Mouse (Mus musculus) heart, embryonic 11.5 days (tissue): ENCODE measurements around the gene Hivep3. TPM values are rescaled to one million over a fixed set of nuclear protein-coding genes. Genes with fewer than 3 reads are reported as not detected.
A peak's percentile ranks its signal among the peaks of the same experiment; 100 is the strongest.

Experiments
- ATAC-seq: fragments of 200-750 bp; cut with Nextera tagmentation; replicated peaks from 2 replicates; pipeline ENCODE4 v1.8.0; 2017; ENCODE audit warnings: moderate library complexity; ENCODE audit not compliant: insufficient number of reproducible peaks, low FRiP score, low TSS enrichment
- H3K27ac ChIP-seq: fragments of 300-500 bp; sonication (generic); 2 replicates; pipeline ENCODE4 v1.5.1; 2014; ENCODE audit warnings: mild to moderate bottlenecking, low read depth, low read length
- H3K27me3 ChIP-seq: fragments of 300-500 bp; sonication (generic); 2 replicates; pipeline ENCODE4 v1.6.1; 2014; ENCODE audit warnings: mild to moderate bottlenecking, low read length, mixed read lengths; ENCODE audit not compliant: control insufficient read depth, insufficient read depth
- H3K36me3 ChIP-seq: fragments of 300-500 bp; sonication (generic); 2 replicates; pipeline ENCODE4 v1.6.1; 2014; ENCODE audit warnings: mild to moderate bottlenecking, low read length, moderate library complexity, mixed read lengths; ENCODE audit not compliant: control insufficient read depth, insufficient read depth
- H3K4me1 ChIP-seq: fragments of 300-500 bp; sonication (generic); 2 replicates; pipeline ENCODE4 v1.6.1; 2014; ENCODE audit warnings: low read length; ENCODE audit not compliant: control insufficient read depth, insufficient read depth
- H3K4me2 ChIP-seq: fragments of 300-500 bp; sonication (generic); 2 replicates; pipeline ENCODE4 v1.6.1; 2014; ENCODE audit warnings: mild to moderate bottlenecking, moderate library complexity
- H3K4me3 ChIP-seq: fragments of 300-500 bp; sonication (generic); 2 replicates; pipeline ENCODE4 v1.5.1; 2014; ENCODE audit warnings: low read depth, low read length
- H3K9ac ChIP-seq: fragments of 300-500 bp; sonication (generic); 2 replicates; pipeline ENCODE4 v1.6.1; 2014; ENCODE audit warnings: mild to moderate bottlenecking, low read depth, low read length, moderate library complexity
- H3K9me3 ChIP-seq: fragments of 300-500 bp; sonication (generic); replicated peaks from 2 replicates; pipeline ENCODE4 v1.6.1; 2016; ENCODE audit warnings: low read length; ENCODE audit not compliant: control insufficient read depth
- WGBS: fragments of 180-500 bp; shearing (Covaris S2); extraction: QIAGEN DNeasy Blood & Tissue Kit; methylation state at CpG from one replicate; pipeline ENCODE4 v1.1.7; 2014; ENCODE audit not compliant: insufficient replicate concordance; 5-methylcytosine and 5-hydroxymethylcytosine counted together
- polyA plus RNA-seq: library from polyadenylated mRNA; unstranded; fragments of >200 nt; fragmentation: Nextera tagmentation; extraction: Ambion mirVana; gene quantifications from 2 replicates; pipeline ENCODE4 v1.2.1, GENCODE M21; 2014

Gene Hivep3
- polyA plus RNA-seq, 1 experiment from 2014 or later, result 4.8 TPM

- no peaks in the 10 kb centered on the region for H3K36me3 ChIP-seq
- WGBS, result 74% methylated on average over 3 of the region's 3 CpGs
Measured at GRCm38 (mm10) chr4:120153736-120154135, 420.2 kb downstream of the Hivep3 start.

GRCm38 (mm10) chr4:120158714-120159310 is 425.2 kb downstream of the Hivep3 start:
- Histone ChIP-seq H3K9me3 (no peaks in the 10 kb centered on the region), H3K27me3 (peaks cover 13% of the 10 kb centered on the region; the same call in 1 of the 2 replicates), H3K9ac (no peak overlapping the region), H3K4me2 (no peak overlapping the region), H3K4me3 (no peak overlapping the region), H3K27ac (no peak overlapping the region), H3K36me3 (no peaks in the 10 kb centered on the region), H3K4me1 (peaks cover 17% of the 10 kb centered on the region)
- 26% methylated on average over 5 of the region's 5 CpGs for WGBS
- ATAC-seq, result no peak

More at GRCm38 (mm10) chr4:120153736-120154135, 420.2 kb downstream of the Hivep3 start:
- Histone ChIP-seq H3K4me3 (no peak overlapping the region), H3K9me3 (no peaks in the 10 kb centered on the region), H3K4me2 (no peak overlapping the region), H3K27me3 (no peaks in the 10 kb centered on the region), H3K9ac (no peak overlapping the region), H3K27ac (no peak overlapping the region), H3K4me1 (peaks cover 15% of the 10 kb centered on the region)
- no peak for ATAC-seq

DNA sequence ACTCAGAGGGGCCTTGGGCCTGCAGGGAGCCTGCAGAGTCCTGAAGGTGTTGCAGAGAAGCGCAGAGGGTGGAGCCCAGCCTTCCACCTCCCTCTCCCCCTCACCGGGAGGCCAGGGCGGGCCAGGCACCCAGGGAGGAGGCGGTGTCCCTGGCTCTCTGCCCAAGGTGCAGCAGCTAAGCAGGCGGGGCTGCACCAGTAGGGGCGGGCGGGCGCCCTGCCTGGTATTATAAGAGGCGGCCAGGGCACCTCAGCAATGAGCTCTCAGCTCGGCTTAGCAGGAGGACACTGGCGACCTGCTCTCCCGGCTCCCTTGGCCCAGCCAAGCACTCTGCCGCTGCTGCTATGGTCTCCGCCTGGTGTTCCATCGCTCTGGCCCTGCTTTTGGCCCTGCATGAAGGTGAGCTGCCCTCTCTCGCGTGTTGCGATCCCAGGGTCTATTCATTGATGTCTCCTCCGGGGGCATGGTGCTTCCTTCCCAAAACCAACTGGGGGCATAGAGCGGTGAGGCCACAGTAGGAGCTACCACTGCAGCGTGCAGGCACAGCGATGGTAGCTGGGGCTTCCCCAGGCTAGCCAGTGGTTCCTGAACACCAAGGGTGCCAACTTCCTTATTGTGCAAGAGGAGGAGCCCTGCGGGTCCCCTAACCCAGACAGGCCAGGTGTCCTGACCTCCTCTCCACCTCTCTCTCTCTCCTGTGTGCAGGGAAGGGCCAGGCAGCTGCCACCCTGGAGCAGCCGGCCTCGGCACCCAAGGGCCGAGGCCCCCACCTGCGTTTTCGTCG is 427.8 kb downstream of the Hivep3 start, which contains the start of gene Edn2:
TSS of gene Edn2 (plus strand) at position 41 of the 784 bp plus-strand sequence.
- no peaks in the 10 kb centered on the region for H3K36me3 ChIP-seq
- peaks cover 16% of the 10 kb centered on the region; the same call in 1 of the 2 replicates for H3K27me3 ChIP-seq
- WGBS, result 40% methylated on average over 29 of the region's 29 CpGs
- H3K27ac ChIP-seq, result no peak within 1 kb of the TSS
- no peak within 1 kb of the TSS for H3K4me3 ChIP-seq
- no peak within 1 kb of the TSS for H3K9ac ChIP-seq
- no peaks in the 10 kb centered on the region for H3K9me3 ChIP-seq
- H3K4me2 ChIP-seq, result peak within 1 kb of the TSS; percentile 33
- H3K4me1 ChIP-seq, result peaks cover 17% of the 10 kb centered on the region
- ATAC-seq, result peak; percentile 37; the same call in 1 of the 2 replicates

- no peak overlapping the region for H3K27ac ChIP-seq
- WGBS, result 82% methylated on average over 8 of the region's 8 CpGs
- no peak overlapping the region for H3K4me3 ChIP-seq
- H3K4me1 ChIP-seq, result peaks cover 17% of the 10 kb centered on the region
- H3K36me3 ChIP-seq, result no peaks in the 10 kb centered on the region
- H3K9ac ChIP-seq, result no peak overlapping the region
- no peak overlapping the region for H3K4me2 ChIP-seq
- ATAC-seq, result no peak
- no peaks in the 10 kb centered on the region for H3K9me3 ChIP-seq
- peaks cover 16% of the 10 kb centered on the region; the same call in 1 of the 2 replicates for H3K27me3 ChIP-seq
Measured at GRCm38 (mm10) chr4:120162586-120162985, 429.0 kb downstream of the Hivep3 start.

- Histone ChIP-seq H3K4me3 (no peak overlapping the region), H3K27me3 (peaks cover 16% of the 10 kb centered on the region; the same call in 1 of the 2 replicates), H3K9ac (no peak overlapping the region), H3K27ac (no peak overlapping the region), H3K4me2 (no peak overlapping the region), H3K9me3 (no peaks in the 10 kb centered on the region), H3K36me3 (no peaks in the 10 kb centered on the region), H3K4me1 (peaks cover 16% of the 10 kb centered on the region)
- WGBS, result 50% methylated on average over 11 of the region's 11 CpGs
- ATAC-seq, result no peak
Measured at GRCm38 (mm10) chr4:120163242-120163641, 429.7 kb downstream of the Hivep3 start.

DNA sequence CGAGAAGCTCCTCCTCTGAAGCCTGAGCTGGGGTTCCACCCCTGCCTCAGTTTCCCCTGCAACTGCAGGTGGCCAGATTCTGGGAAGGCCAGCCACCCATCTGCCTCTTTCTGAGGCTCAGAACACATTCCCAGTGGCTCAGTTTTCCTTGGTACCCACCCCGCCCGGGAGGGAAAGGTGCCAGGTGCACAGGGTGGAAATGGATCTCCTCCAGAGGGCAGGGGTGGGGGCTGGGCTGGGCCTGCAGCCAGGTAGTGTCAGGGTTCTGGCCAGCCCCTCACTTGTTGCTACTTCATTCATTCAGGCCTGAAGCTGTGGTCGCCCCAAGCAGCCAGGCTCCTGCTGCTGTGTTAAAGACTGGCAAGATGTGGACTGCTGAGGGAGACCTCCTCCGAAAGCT is 430.7 kb downstream of the Hivep3 start:
- 86% methylated on average over 5 of the region's 5 CpGs for WGBS
- Histone ChIP-seq H3K4me3 (no peak overlapping the region), H3K4me2 (no peak overlapping the region), H3K36me3 (no peaks in the 10 kb centered on the region), H3K4me1 (peaks cover 12% of the 10 kb centered on the region), H3K27ac (no peak overlapping the region), H3K9ac (no peak overlapping the region), H3K9me3 (no peaks in the 10 kb centered on the region), H3K27me3 (peaks cover 16% of the 10 kb centered on the region; the same call in 1 of the 2 replicates)
- no peak for ATAC-seq

DNA sequence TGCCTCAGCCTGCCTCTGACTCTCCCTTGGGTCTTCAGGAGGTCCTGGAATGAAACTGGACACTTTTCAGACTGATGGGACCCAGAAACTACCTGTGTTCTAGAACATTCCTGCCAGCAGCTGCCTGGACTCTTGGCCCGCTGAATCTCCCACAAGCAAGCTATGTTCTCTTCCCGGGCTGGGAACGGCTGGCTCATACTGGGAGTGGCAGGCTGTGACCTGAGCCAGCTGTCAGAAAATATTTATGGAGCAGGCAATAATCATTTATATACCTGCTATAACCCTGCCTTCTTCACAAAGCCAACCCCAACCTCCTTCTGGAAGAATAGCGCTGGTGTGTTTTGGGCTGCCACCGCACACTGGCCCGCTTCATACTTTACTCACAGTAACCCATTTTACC is 434.2 kb downstream of the Hivep3 start:
- Histone ChIP-seq H3K27ac (no peak overlapping the region), H3K9ac (no peak overlapping the region), H3K4me3 (no peak overlapping the region), H3K27me3 (peaks cover 6% of the 10 kb centered on the region; the same call in 1 of the 2 replicates), H3K4me2 (no peak overlapping the region), H3K36me3 (no peaks in the 10 kb centered on the region), H3K9me3 (no peaks in the 10 kb centered on the region), H3K4me1 (peaks cover 13% of the 10 kb centered on the region)
- no peak for ATAC-seq
- 91% methylated on average over 6 of the region's 6 CpGs for WGBS

- H3K4me2 ChIP-seq, result no peak overlapping the region
- no peak overlapping the region for H3K4me3 ChIP-seq
- no peak for ATAC-seq
- no peaks in the 10 kb centered on the region for H3K36me3 ChIP-seq
- no peak overlapping the region for H3K27ac ChIP-seq
- peaks cover 6% of the 10 kb centered on the region; the same call in 1 of the 2 replicates for H3K27me3 ChIP-seq
- 80% methylated on average over 4 of the region's 4 CpGs for WGBS
- no peaks in the 10 kb centered on the region for H3K9me3 ChIP-seq
- H3K9ac ChIP-seq, result no peak overlapping the region
- peaks cover 13% of the 10 kb centered on the region for H3K4me1 ChIP-seq
Measured at GRCm38 (mm10) chr4:120168346-120168745, 434.8 kb downstream of the Hivep3 start.
